Mouse (Mus musculus) liver, embryonic 11.5 days (tissue): Measurements from ENCODE around the gene Coq8a. TPM values are rescaled to one million over a fixed set of nuclear protein-coding genes. Genes with fewer than 3 reads are reported as not detected.

Source experiments
- ATAC-seq: fragments of 200-750 bp; cut with Nextera tagmentation; replicated peaks from 2 replicates; pipeline ENCODE4 v1.8.0; 2017; ENCODE audit warnings: moderate number of reproducible peaks, mild to moderate bottlenecking, moderate TSS enrichment, moderate library complexity; ENCODE audit not compliant: low FRiP score
- DNase-seq: peaks from one replicate; pipeline ENCODE4 v3.0.0-alpha.2; 2017; ENCODE audit warnings: low spot score
- H3K27ac ChIP-seq: fragments of 300-500 bp; sonication (generic); 2 replicates; pipeline ENCODE4 v1.5.1; 2014; ENCODE audit warnings: mild to moderate bottlenecking, low read depth, low read length, control low read depth
- H3K27me3 ChIP-seq: fragments of 300-500 bp; sonication (generic); replicated peaks from 2 replicates; pipeline ENCODE4 v1.6.1; 2014; ENCODE audit warnings: low read length, mixed read lengths; ENCODE audit not compliant: control insufficient read depth, insufficient read depth
- H3K36me3 ChIP-seq: fragments of 300-500 bp; sonication (generic); 2 replicates; pipeline ENCODE4 v1.6.1; 2014; ENCODE audit warnings: mild to moderate bottlenecking, low read length, moderate library complexity, mixed read lengths; ENCODE audit not compliant: control insufficient read depth, insufficient read depth
- H3K4me1 ChIP-seq: fragments of 300-500 bp; sonication (generic); replicated peaks from 2 replicates; pipeline ENCODE4 v1.6.1; 2014; ENCODE audit warnings: low read length, mixed read lengths; ENCODE audit not compliant: control insufficient read depth, insufficient read depth
- H3K4me2 ChIP-seq: fragments of 300-500 bp; sonication (generic); 2 replicates; pipeline ENCODE4 v1.6.1; 2014; ENCODE audit warnings: mild to moderate bottlenecking, control low read depth, moderate library complexity
- H3K4me3 ChIP-seq: fragments of 300-500 bp; sonication (generic); 2 replicates; pipeline ENCODE4 v1.5.1; 2014; ENCODE audit warnings: low read depth, low read length, control low read depth
- H3K9ac ChIP-seq: fragments of 300-500 bp; sonication (generic); 2 replicates; pipeline ENCODE4 v1.6.1; 2014; ENCODE audit warnings: low read depth, low read length, control low read depth
- H3K9me3 ChIP-seq: fragments of 300-500 bp; sonication (generic); 2 replicates; pipeline ENCODE4 v1.6.1; 2016; ENCODE audit warnings: low read length, inconsistent platforms, mixed read lengths; ENCODE audit not compliant: control insufficient read depth
- WGBS: fragments of 180-500 bp; shearing (Covaris S2); extraction: QIAGEN DNeasy Blood & Tissue Kit; methylation state at CpG from one replicate; pipeline ENCODE4 v1.1.7; 2014; 5-methylcytosine and 5-hydroxymethylcytosine counted together
- polyA plus RNA-seq: library from polyadenylated mRNA; unstranded; fragments of >200 nt; fragmentation: Nextera tagmentation; extraction: Ambion mirVana; gene quantifications from 2 replicates; pipeline ENCODE4 v1.2.1, GENCODE M21; 2014

Gene Coq8a
- polyA plus RNA-seq, 1 experiment from 2014 or later = 6.7 TPM

DNA sequence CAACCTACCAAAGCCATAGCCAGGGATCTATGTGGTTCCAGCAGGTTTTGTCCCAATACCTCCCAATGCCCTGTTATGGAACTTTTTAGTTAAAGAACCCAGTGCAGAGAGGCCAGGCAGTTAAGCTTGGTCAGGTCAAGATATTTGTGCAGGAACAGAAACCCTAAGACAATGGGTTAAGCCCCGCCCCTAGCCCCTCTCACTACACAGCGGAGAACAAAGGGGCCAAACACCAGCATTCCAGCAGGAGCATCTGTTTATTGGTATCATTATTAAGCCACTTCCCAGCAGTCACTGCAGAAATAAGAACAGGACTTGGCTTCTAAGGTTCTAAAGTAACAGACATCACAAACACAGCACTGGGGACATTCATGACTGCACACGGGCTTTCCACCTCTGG lies 27.4 kb upstream of the Coq8a start:
- Histone ChIP-seq H3K27ac (peak overlapping the region; percentile 72), H3K36me3 (0 out of 2 replicates have a peak, but pooled peaks cover 2% of the 10 kb centered on the region), H3K4me1 (peaks cover 5% of the 10 kb centered on the region), H3K27me3 (no peaks in the 10 kb centered on the region), H3K9ac (peak overlapping the region; percentile 58; the same call in 1 of the 2 replicates), H3K4me2 (peak overlapping the region; percentile 79), H3K9me3 (no peaks in the 10 kb centered on the region), H3K4me3 (no peak overlapping the region)
- ATAC-seq (no peak), DNase-seq (no peak)
- 80% methylated on average over 3 of the region's 3 CpGs for WGBS

DNA sequence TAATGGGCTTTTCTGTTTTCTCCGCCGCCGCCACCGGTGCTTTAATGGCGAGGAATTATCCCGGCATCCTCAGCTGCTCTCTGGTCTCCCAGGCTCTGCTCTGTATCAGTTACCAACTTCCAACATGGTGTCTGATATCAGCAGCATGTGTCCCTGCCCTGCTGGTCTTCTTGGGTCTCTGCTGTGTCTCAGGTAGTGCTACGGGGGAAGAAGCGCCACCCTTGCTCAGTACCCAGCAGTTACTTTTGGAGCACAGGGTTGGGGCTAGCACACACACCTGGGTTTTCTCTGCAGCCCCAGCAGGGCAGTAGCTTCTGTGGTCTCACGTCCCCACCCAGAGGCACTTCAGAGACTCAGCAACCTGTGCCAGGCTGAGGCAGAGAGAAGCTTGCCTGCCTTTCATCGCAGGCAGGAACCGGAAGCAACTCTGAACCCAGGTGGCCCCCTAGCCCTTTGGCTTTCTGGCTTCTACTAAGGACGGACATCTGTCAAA lies 26.9 kb upstream of the Coq8a start:
- DNase-seq = peak; percentile 62
- Histone ChIP-seq H3K9me3 (no peaks in the 10 kb centered on the region), H3K36me3 (0 out of 2 replicates have a peak, but pooled peaks cover 2% of the 10 kb centered on the region)

DNA sequence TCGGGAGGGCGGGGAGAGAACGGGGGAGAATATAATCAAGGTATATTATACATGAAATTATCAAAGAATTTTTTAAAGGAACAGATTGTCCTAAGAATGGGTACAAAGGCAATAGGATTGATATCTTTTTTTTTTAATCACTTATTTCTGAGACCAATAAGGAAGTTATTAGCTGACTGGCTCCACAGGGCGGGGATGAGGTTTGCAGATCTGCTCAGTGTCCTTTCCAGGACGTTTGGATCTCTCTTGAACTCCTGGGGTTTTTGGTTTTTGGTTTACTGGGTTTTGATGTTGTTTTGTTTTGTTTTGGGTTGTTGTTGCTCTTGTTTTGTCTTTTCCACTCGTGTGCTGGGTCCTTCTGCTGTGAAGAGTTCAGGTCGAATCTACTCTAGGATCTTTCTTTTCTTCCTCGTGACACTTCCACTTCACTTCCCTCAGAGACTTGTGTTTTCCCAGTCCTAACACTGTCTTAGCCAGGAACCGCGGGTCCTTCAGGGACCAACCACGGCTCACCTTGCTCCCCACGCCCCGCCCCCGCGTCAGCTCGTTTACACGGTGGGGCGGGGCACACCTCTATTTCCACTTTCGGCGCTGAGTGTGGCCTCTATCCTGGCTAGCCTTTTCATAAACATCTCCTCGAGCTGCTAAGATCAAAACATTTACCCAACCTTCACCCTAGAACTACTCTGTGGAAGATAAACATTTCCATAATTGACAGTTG lies 26.3 kb upstream of the Coq8a start:
- 15% methylated on average over 21 of the region's 21 CpGs for WGBS
- Histone ChIP-seq H3K9me3 (no peaks in the 10 kb centered on the region), H3K4me3 (peak overlapping the region; percentile 51), H3K36me3 (0 out of 2 replicates have a peak, but pooled peaks cover 2% of the 10 kb centered on the region), H3K27me3 (no peaks in the 10 kb centered on the region), H3K4me1 (peaks cover 5% of the 10 kb centered on the region), H3K4me2 (peak overlapping the region; percentile 79), H3K9ac (peak overlapping the region; percentile 58), H3K27ac (peak overlapping the region; percentile 72)
- ATAC-seq = peak; percentile 88
- no peak for DNase-seq

More for the DNA sequence above, 26.9 kb upstream of the Coq8a start:
- ATAC-seq = peak; percentile 78
- Histone ChIP-seq H3K9ac (peak overlapping the region; percentile 58), H3K4me1 (peaks cover 5% of the 10 kb centered on the region), H3K4me2 (peak overlapping the region; percentile 79), H3K27ac (peak overlapping the region; percentile 72), H3K4me3 (peak overlapping the region; percentile 51), H3K27me3 (no peaks in the 10 kb centered on the region)
- WGBS = 7% methylated on average over 12 of the region's 12 CpGs

DNA sequence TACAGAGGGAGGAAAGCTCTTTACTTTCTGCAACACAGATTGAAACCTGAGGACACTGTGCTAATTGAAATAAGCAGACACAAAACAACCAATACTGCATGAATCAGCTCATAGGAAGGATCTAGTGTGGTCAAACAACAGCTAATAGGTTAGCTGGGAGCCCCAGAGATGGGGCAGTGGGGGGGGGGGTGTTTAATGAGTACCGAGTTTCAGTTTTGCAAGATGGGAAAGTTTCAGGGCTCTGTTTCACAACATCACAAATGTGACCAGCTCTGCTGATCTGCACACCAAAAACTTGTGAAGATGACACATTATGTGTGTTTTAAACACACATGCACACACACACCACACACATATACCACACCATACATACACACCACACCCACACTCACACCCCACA lies 22.6 kb upstream of the Coq8a start:
- H3K9me3 ChIP-seq = no peaks in the 10 kb centered on the region
- H3K36me3 ChIP-seq = no peaks in the 10 kb centered on the region
- DNase-seq (no peak), ATAC-seq (no peak)
- H3K27me3 ChIP-seq = no peaks in the 10 kb centered on the region
- no peak overlapping the region for H3K4me3 ChIP-seq
- H3K27ac ChIP-seq = no peak overlapping the region
- no peak overlapping the region for H3K4me2 ChIP-seq
- H3K9ac ChIP-seq = no peak overlapping the region
- 79% methylated on average over 1 of the region's 1 CpGs for WGBS
- peaks cover 5% of the 10 kb centered on the region for H3K4me1 ChIP-seq

DNA sequence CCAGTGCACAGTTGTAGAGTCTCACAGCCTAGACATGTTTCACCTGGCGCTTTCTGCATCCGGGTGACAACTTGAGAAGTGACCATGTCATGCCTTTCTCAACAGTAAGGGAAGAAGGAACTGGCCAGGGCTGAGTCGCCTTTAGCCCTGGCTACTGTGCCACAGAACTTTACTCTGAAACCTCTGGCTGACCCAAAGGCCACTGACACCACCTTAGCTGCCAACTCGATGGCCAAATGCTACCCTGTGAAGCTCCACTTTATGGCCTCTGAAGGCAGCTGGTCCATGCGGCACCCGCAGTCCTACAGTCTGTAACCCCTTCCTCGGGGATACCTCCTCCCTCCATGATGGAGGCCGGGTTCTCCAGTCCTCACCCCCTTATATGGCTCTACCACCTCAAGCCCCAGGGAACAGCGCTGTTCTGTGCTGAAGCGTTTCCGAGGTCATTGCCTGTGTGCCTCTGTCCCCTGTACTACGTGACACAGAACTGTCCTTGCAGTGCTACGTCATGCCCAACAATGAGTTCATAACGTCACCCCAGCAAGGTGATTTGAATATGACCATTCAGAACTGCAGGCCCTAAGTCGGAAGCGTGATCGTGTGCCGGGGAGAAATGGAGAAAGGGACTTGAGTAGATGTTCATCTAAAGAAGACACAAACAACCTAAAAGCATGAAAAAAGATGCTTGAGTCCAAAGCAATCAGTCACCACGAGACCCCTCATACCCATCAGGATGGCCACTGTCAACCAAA lies 21.6 kb upstream of the Coq8a start:
- Histone ChIP-seq H3K9ac (no peak overlapping the region), H3K4me2 (no peak overlapping the region), H3K27me3 (no peaks in the 10 kb centered on the region), H3K36me3 (no peaks in the 10 kb centered on the region), H3K27ac (no peak overlapping the region), H3K9me3 (no peaks in the 10 kb centered on the region), H3K4me1 (no peaks in the 10 kb centered on the region), H3K4me3 (no peak overlapping the region)
- DNase-seq (no peak), ATAC-seq (no peak)
- 87% methylated on average over 19 of the region's 19 CpGs for WGBS

DNA sequence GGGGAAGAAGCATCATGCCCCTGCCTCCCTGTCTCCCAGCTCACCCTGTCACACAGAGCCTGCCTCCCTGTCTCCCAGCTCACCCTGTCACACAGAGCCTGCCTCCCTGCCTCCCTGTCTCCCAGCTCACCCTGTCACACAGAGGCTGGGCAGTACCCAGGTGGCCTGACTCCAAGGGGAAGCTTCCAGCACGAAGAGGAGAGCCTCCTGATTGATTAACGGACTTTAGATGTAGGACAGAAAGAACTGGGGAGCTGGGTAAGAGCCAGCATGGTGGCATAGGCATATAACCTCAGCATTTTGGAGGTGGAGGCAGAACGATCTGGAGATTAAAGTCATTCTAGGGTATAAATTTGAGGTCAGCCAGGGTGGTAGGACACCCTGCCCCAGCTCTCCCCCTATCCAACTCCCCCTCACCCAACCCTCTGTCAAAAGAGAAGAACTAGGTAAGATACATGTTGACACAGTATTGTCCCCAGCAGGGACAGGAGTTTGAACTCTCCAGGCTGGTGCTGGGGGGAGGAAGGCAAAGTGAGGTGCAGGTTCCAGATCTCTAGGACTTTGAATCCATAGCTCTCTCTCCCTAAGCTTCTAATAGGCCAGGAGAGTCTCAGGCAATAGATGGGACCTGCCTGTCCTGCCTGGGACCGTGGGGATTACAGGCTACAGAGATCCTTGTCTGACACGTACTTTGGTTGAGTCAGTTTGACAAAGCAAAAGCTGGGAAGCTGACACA lies 17.3 kb upstream of the Coq8a start:
- 57% methylated on average over 5 of the region's 5 CpGs for whole genome bisulfite sequencing
- Histone ChIP-seq H3K27ac (no peak overlapping the region), H3K27me3 (no peaks in the 10 kb centered on the region), H3K36me3 (no peaks in the 10 kb centered on the region), H3K4me1 (no peaks in the 10 kb centered on the region; the same call in 1 of the 2 replicates), H3K9ac (no peak overlapping the region), H3K9me3 (no peaks in the 10 kb centered on the region), H3K4me2 (no peak overlapping the region), H3K4me3 (no peak overlapping the region)
- no peak for ATAC-seq
- no peak for DNase-seq

DNA sequence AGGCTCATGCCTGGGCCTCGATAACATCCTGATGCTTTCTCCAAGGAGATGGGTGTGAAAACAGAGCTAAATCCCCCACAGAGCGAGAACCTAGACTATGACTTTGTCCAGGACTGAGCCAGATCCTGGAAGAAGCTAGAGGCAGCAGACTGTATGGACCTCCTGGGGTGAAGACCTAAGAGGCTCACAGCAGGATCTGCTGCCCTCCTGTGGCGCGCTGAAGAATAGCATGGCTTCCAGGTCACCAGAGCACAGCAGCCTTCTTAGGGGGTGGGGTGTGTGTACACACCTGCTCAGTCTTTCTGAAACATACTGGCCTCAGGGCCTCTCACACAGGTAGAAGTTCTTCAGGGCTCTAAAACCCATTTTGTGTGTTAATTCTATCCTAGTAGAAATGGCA lies 15.6 kb upstream of the Coq8a start:
- no peak overlapping the region for H3K27ac ChIP-seq
- ATAC-seq = peak; percentile 78; the same call in 1 of the 2 replicates
- peak; percentile 56 for DNase-seq
- no peak overlapping the region for H3K9ac ChIP-seq
- no peaks in the 10 kb centered on the region; the same call in 1 of the 2 replicates for H3K4me1 ChIP-seq
- H3K27me3 ChIP-seq = no peaks in the 10 kb centered on the region
- H3K4me2 ChIP-seq = no peak overlapping the region
- no peaks in the 10 kb centered on the region for H3K9me3 ChIP-seq
- no peak overlapping the region for H3K4me3 ChIP-seq
- H3K36me3 ChIP-seq = no peaks in the 10 kb centered on the region
- WGBS = 20% methylated on average over 4 of the region's 4 CpGs

DNA sequence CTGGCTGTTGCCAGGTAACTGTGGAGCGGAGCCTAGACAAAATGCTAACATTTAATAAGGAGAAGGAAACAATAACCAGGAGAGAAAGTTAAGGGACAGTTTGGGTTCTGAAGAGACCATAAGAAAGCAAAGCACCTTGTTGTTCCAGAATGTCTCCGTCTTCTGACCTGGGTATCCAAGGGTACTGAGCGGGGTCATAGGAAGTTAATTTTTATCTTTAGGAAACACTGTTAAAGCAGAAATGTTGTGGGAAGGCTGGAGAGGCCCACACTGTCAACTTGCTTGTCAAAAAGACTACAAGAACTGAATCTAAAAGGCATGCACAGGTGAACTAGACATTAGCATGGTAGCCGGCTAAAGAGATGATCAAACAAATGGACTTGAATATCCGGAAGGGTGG lies 13.5 kb upstream of the Coq8a start:
- no peaks in the 10 kb centered on the region; the same call in 1 of the 2 replicates for H3K4me1 ChIP-seq
- H3K9ac ChIP-seq = no peak overlapping the region
- no peak overlapping the region for H3K4me3 ChIP-seq
- 57% methylated on average over 5 of the region's 5 CpGs for WGBS
- no peaks in the 10 kb centered on the region for H3K9me3 ChIP-seq
- no peaks in the 10 kb centered on the region for H3K27me3 ChIP-seq
- no peak for DNase-seq
- no peak for ATAC-seq
- H3K36me3 ChIP-seq = no peaks in the 10 kb centered on the region
- H3K27ac ChIP-seq = no peak overlapping the region
- H3K4me2 ChIP-seq = no peak overlapping the region
